Mouse (Mus musculus) limb, embryonic 12.5 days (tissue): ENCODE data around the gene Noxo1. TPM values are rescaled to one million over a fixed set of nuclear protein-coding genes. Genes with fewer than 3 reads are reported as not detected.
A peak's percentile ranks its signal among the peaks of the same experiment; 100 is the strongest.

Experiments used
- ATAC-seq: fragments of 200-750 bp; cut with Nextera tagmentation; 2 replicates; pipeline ENCODE4 v1.8.0; 2017; ENCODE audit warnings: low read depth, moderate TSS enrichment; ENCODE audit not compliant: insufficient number of reproducible peaks, insufficient read depth, low FRiP score, low TSS enrichment
- H3K27ac ChIP-seq: fragments of 300-500 bp; sonication (generic); 2 replicates; pipeline ENCODE4 v1.5.1; 2016; ENCODE audit warnings: mild to moderate bottlenecking, moderate library complexity
- H3K27me3 ChIP-seq: fragments of 300-500 bp; sonication (generic); 2 replicates; pipeline ENCODE4 v1.6.1; 2016; ENCODE audit warnings: mild to moderate bottlenecking, moderate library complexity
- H3K36me3 ChIP-seq: fragments of 300-500 bp; sonication (generic); 2 replicates; pipeline ENCODE4 v1.6.1; 2016; ENCODE audit warnings: mild to moderate bottlenecking, moderate library complexity
- H3K4me1 ChIP-seq: fragments of 300-500 bp; sonication (generic); replicated peaks from 2 replicates; pipeline ENCODE4 v1.6.1; 2016
- H3K4me2 ChIP-seq: fragments of 300-500 bp; sonication (generic); 2 replicates; pipeline ENCODE4 v1.6.1; 2016; ENCODE audit warnings: mild to moderate bottlenecking, moderate library complexity
- H3K4me3 ChIP-seq: fragments of 300-500 bp; sonication (generic); replicated peaks from 2 replicates; pipeline ENCODE4 v1.5.1; 2016; ENCODE audit warnings: mild to moderate bottlenecking
- H3K9ac ChIP-seq: fragments of 300-500 bp; sonication (generic); replicated peaks from 2 replicates; pipeline ENCODE4 v1.6.1; 2016; ENCODE audit warnings: mild to moderate bottlenecking, moderate library complexity
- H3K9me3 ChIP-seq: fragments of 300-500 bp; sonication (generic); 2 replicates; pipeline ENCODE4 v1.6.1; 2016; ENCODE audit warnings: mild to moderate bottlenecking, moderate library complexity
- WGBS: fragments of 180-500 bp; shearing (Covaris S2); methylation state at CpG from one replicate; pipeline ENCODE4 v1.1.7; 2016; 5-methylcytosine and 5-hydroxymethylcytosine counted together
- polyA plus RNA-seq: library from polyadenylated mRNA; unstranded; fragments of >200 nt; fragmentation: Nextera tagmentation; extraction: Ambion mirVana; gene quantifications from 2 replicates; pipeline ENCODE4 v1.2.1, GENCODE M21; 2016

The Noxo1 gene
- 1.7 and 1.8 TPM in 2 replicates for polyA plus RNA-seq

- under 1% methylated on average over 76 of the region's 76 CpGs for WGBS
These were observed at the start of gene Noxo1, which contains the start of gene Gfer for GRCm38 (mm10) chr17:24696011-24696697. Gene Noxo1, plus strand, starts transcription at chr17:24696234. Gene Gfer, minus strand, starts transcription at chr17:24696156.

GRCm38 (mm10) chr17:24646381-24646780, 49.7 kb upstream of the Noxo1 start:
- Histone ChIP-seq H3K4me3 (no peak overlapping the region), H3K27me3 (no peaks in the 10 kb centered on the region), H3K27ac (no peak overlapping the region; the same call in 1 of the 2 replicates), H3K9ac (no peak overlapping the region), H3K4me1 (peaks cover 57% of the 10 kb centered on the region), H3K9me3 (no peaks in the 10 kb centered on the region), H3K4me2 (no peak overlapping the region), H3K36me3 (peaks cover 47% of the 10 kb centered on the region)
- 90% methylated on average over 4 of the region's 4 CpGs for WGBS
- ATAC-seq = no peak

More at GRCm38 (mm10) chr17:24696011-24696697, at the start of gene Noxo1, which contains the start of gene Gfer:
- Histone ChIP-seq H3K36me3 (peaks cover 39% of the 10 kb centered on the region), H3K4me3 (peak within 1 kb of the TSS; percentile 88), H3K27ac (peak within 1 kb of the TSS; percentile 91), H3K9me3 (no peaks in the 10 kb centered on the region), H3K27me3 (peaks cover 8% of the 10 kb centered on the region), H3K4me2 (peak within 1 kb of the TSS; percentile 73), H3K4me1 (peaks cover 24% of the 10 kb centered on the region), H3K9ac (peak within 1 kb of the TSS; percentile 87)
- peak; percentile 80 for ATAC-seq

DNA sequence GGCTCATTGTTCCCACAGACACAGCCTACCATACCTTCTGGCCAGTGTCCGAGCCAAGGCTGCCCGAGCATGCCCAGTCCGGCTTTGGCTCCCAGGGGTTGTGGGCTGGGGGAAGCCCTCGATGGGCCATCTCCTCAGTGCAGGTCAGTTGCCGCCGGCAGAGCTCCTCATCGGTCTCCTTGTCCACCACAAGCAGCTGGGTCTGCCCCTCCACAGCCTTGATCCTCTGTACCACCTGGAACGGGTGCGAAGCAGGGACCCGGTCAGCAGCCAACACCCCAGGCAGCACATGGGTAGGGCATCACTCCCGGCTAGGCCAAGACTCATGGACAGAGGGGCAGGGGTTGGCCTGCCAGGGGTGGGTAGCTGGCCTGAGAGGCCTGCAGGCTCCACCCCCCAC, 48.5 kb upstream of the Noxo1 start:
- no peak for ATAC-seq
- Histone ChIP-seq H3K36me3 (peaks cover 37% of the 10 kb centered on the region), H3K9ac (peak overlapping the region; percentile 1; the same call in 1 of the 2 replicates), H3K4me1 (peaks cover 57% of the 10 kb centered on the region), H3K27ac (no peak overlapping the region), H3K4me2 (peak overlapping the region; percentile 8; the same call in 1 of the 2 replicates), H3K27me3 (no peaks in the 10 kb centered on the region), H3K9me3 (no peaks in the 10 kb centered on the region), H3K4me3 (no peak overlapping the region)
- WGBS = 69% methylated on average over 11 of the region's 11 CpGs

DNA sequence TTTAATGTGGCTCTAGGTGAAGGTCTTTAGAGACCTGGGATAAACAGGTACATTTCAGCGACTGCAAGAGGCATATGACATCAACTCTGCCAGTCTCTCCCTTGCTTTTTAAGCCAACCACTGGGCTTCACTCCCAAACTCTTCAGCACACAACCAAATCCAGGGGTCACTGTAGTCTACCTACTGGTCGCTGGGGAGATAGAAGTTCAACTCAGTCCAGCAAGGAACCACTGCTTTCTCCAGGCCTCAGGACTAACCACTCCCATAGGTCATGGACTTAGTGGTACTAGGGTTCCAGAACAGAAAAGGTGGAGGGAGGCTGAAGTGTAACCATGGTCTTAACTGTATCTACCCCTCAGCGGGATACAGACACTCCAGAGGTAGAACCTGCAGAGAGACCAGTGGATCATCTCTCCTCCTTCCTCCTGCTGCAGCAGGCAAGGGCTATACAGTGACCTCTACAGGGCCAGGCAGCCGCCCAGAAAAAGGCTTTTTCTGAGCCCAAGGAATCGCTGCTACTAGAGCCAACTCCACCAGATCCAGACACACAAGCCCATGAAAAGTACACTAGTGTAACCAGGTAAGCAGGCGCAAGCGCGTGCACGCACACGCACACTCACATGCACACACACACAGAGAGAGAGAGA, 47.2 kb upstream of the Noxo1 start:
- H3K36me3 ChIP-seq = peaks cover 31% of the 10 kb centered on the region; the same call in 1 of the 2 replicates
- H3K4me3 ChIP-seq = peak overlapping the region; percentile 86
- ATAC-seq = no peak
- peaks cover 46% of the 10 kb centered on the region for H3K4me1 ChIP-seq
- no peaks in the 10 kb centered on the region for H3K27me3 ChIP-seq
- 74% methylated on average over 10 of the region's 10 CpGs for WGBS
- H3K4me2 ChIP-seq = peak overlapping the region; percentile 78
- 0 out of 2 replicates have a peak overlapping the region, but pooled peaks have one; percentile 67 for H3K27ac ChIP-seq
- H3K9me3 ChIP-seq = no peaks in the 10 kb centered on the region
- peak overlapping the region; percentile 90 for H3K9ac ChIP-seq

DNA sequence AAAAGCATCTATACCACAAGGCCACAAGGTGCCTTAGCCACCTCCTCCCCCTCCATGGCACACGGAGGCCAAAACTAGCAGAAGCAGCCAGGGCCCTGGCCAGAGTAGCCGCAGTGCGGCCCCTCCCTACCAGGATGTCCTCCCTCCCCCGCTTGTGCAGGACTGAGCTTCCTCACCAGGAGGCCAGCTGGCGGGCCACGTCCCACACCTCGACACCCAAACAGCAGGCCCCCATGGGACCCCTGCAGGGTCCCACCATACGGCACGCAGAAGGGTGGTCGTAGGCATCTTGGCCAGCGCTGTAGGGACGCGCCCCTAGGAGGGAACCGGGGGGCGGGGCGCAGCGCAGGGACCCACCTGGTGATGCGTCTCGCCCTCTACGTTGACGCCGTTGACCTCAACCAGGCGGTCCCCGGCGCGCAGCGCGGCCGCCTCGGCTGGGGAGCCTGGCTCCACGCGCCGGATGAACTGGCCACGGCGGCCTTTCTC, 46.4 kb upstream of the Noxo1 start:
- under 1% methylated on average over 35 of the region's 35 CpGs for whole genome bisulfite sequencing
- peak; percentile 34; the same call in 1 of the 2 replicates for ATAC-seq
- Histone ChIP-seq H3K27me3 (no peaks in the 10 kb centered on the region), H3K4me2 (peak overlapping the region; percentile 78), H3K36me3 (peaks cover 27% of the 10 kb centered on the region; the same call in 1 of the 2 replicates), H3K27ac (peak overlapping the region; percentile 67), H3K4me1 (peaks cover 39% of the 10 kb centered on the region), H3K4me3 (peak overlapping the region; percentile 86), H3K9ac (peak overlapping the region; percentile 90), H3K9me3 (no peaks in the 10 kb centered on the region)

- peaks cover 33% of the 10 kb centered on the region for H3K4me1 ChIP-seq
- H3K36me3 ChIP-seq = peaks cover 23% of the 10 kb centered on the region; the same call in 1 of the 2 replicates
- ATAC-seq = peak; percentile 78
- H3K9me3 ChIP-seq = no peaks in the 10 kb centered on the region
- H3K27me3 ChIP-seq = no peaks in the 10 kb centered on the region
- peak within 1 kb of the TSS; percentile 78 for H3K4me2 ChIP-seq
- H3K27ac ChIP-seq = peak within 1 kb of the TSS; percentile 67
- H3K4me3 ChIP-seq = peak within 1 kb of the TSS; percentile 86
- peak within 1 kb of the TSS; percentile 90 for H3K9ac ChIP-seq
- 2% methylated on average over 31 of the region's 41 CpGs for WGBS
These were observed 45.9 kb upstream of the Noxo1 start, which contains the start of gene Slc9a3r2 for GRCm38 (mm10) chr17:24650070-24650616. Gene Slc9a3r2, minus strand, starts transcription at chr17:24650327.

DNA sequence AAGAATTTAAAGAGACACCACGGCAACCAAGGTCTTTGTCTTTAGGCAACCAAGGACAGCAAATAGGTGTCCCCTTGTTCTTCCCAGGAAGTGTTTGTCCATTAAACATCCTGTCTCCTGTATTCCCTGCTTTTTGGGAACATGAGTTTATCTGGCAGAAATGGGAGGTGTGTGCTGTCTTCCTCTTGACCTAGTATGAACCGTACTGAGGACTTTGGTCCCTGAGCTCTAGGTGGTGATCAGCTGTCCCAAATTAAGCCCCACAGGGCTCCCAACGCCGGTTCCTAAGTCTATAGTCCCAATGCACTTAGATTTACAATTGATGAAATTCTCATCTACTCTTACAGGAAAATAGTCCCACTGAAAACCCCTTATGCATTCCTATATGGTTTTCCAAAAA, 45.3 kb upstream of the Noxo1 start:
- H3K9ac ChIP-seq = no peak overlapping the region; the same call in 1 of the 2 replicates
- peak overlapping the region; percentile 78 for H3K4me2 ChIP-seq
- ATAC-seq = no peak
- H3K4me3 ChIP-seq = 0 out of 2 replicates have a peak overlapping the region, but pooled peaks have one; percentile 86
- 79% methylated on average over 4 of the region's 4 CpGs for WGBS
- H3K27ac ChIP-seq = no peak overlapping the region
- H3K36me3 ChIP-seq = peaks cover 16% of the 10 kb centered on the region; the same call in 1 of the 2 replicates
- no peaks in the 10 kb centered on the region for H3K27me3 ChIP-seq
- peaks cover 29% of the 10 kb centered on the region for H3K4me1 ChIP-seq
- H3K9me3 ChIP-seq = no peaks in the 10 kb centered on the region

DNA sequence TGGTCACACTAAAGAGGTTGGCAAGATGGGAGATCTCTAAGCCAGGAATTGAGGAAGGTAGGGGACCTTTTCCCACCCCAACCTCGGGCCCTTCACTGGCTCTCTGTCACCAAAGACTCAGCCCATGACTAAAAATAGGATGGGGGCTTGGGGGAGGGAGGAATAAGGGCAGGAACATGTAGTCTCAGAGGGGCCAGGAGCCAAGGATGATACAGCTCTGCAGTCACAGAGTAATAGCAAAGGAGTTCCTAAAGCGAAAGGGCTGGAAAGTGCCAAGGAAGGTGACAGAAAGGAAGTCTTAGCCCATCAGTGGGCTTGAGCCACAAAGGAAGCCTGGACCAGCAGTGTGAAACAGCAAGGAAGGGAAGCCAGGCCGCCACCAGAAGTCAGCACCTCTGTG, 44.2 kb upstream of the Noxo1 start:
- Histone ChIP-seq H3K4me3 (no peak overlapping the region), H3K9me3 (no peaks in the 10 kb centered on the region), H3K27ac (no peak overlapping the region), H3K9ac (no peak overlapping the region), H3K4me2 (no peak overlapping the region), H3K4me1 (peaks cover 29% of the 10 kb centered on the region), H3K27me3 (peaks cover 9% of the 10 kb centered on the region), H3K36me3 (peaks cover 7% of the 10 kb centered on the region; the same call in 1 of the 2 replicates)
- WGBS = 69% methylated on average over 3 of the region's 3 CpGs
- ATAC-seq = no peak

DNA sequence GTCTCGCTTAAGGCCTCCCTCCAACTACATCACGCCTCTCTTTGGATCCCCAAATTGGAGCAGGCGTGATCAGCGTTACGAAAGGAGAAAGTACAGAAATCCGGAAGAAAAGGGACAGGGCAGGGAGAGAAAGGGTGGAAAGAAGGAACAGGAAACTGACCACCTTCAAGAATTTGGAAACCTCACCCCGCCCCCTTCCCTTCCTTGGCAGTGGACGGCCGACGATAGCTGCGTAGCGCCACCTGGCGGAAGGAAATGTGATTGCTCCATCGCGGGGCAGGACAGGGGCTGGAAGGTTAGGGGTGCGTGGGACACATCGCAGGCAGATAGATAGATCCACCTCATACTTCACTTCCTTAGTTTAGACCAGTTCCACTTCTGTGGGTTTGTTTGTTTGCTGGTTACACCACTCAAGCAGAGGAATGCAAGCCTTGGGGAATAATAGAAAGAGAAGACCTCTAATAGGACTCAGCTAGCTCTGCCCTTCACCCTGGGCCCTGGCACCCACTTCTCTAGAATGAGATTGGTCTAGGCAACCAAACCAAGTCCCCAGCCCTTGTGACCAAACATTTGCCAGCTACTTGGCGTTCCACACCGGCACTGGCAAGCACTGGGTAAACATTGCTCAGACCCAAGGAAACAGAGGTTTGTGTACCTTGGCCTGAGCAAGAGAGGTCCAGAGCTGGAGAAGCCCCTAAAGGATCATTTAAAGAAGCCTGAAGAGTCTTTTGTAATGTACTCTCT, 41.9 kb upstream of the Noxo1 start:
- no peak overlapping the region for H3K9ac ChIP-seq
- WGBS = 6% methylated on average over 19 of the region's 19 CpGs
- H3K4me3 ChIP-seq = peak overlapping the region; percentile 35
- peaks cover 23% of the 10 kb centered on the region for H3K4me1 ChIP-seq
- no peak for ATAC-seq
- peak overlapping the region; percentile 62 for H3K4me2 ChIP-seq
- no peaks in the 10 kb centered on the region for H3K36me3 ChIP-seq
- no peaks in the 10 kb centered on the region for H3K9me3 ChIP-seq
- peak overlapping the region; percentile 59; the same call in 1 of the 2 replicates for H3K27ac ChIP-seq
- peaks cover 32% of the 10 kb centered on the region for H3K27me3 ChIP-seq

GRCm38 (mm10) chr17:24654969-24655368, 41.1 kb upstream of the Noxo1 start:
- Histone ChIP-seq H3K4me1 (peaks cover 18% of the 10 kb centered on the region), H3K27me3 (peaks cover 41% of the 10 kb centered on the region), H3K4me2 (no peak overlapping the region), H3K27ac (no peak overlapping the region), H3K36me3 (no peaks in the 10 kb centered on the region), H3K9me3 (no peaks in the 10 kb centered on the region), H3K9ac (no peak overlapping the region), H3K4me3 (no peak overlapping the region)
- 83% methylated on average over 4 of the region's 4 CpGs for WGBS
- ATAC-seq = no peak
